ENCODE assay signal across 11 mouse cellular contexts in the genomic region with DNA sequence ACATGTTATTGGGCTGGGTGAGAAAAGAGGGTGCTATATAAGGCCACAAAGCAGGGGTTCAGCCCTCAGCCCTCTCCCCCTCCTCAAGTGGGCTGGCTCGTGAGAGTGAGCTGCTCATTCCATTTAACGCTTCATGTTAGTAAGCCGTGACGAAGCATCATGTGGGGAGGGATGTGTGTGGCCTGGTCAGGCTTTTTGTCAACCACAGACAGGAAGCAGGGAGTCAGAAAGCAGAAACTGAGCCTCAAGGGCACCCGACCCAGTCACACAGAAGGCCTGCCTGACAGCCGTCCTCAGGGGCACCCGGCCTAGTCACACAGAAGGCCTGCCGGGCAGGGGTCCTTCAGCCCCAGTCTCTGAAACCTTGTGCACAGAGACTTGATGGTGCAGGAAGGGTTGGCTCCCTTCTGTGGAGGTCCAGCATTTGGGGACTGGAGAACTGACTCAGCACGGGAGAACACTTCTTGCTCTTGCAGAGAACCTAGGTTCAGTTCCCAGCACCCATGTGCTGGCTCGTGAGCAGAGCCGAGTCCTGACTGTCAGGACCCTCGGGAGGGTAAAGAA. TPM values are rescaled to one million over a fixed set of nuclear protein-coding genes. Genes with fewer than 3 reads are reported as not detected.
DNase-seq lines count a peak whose midpoint lies in the region; ATAC-seq and TF ChIP-seq lines count a peak whose summit lies in the region.
"Had no signal": no experiment of that assay in that cellular context is flagged by ENCODE, and none has a peak within 500 bp of the region (broad histone marks: within the 10 kb centered on the region; RNA-seq: fewer than 3 reads in every experiment).

No protein-coding gene starts in this region.

- no peak for ATAC-seq in embryonic facial prominence, embryonic 13.5 days (ENCODE audit: insufficient number of reproducible peaks, insufficient read depth, low FRiP score, low TSS enrichment, low read depth)
- ATAC-seq in lung, postnatal 0 days: no peak
- no peak for ATAC-seq in erythroblast, adult 5-6 weeks (replicated peaks; ENCODE audit: low FRiP score, poor library complexity, severe bottlenecking)

- H3K9ac ChIP-seq in embryonic facial prominence, embryonic 13.5 days: 0 out of 2 replicates have a peak overlapping the region, but pooled peaks have one; percentile 21
- H3K9ac ChIP-seq in lung, postnatal 0 days (replicated peaks; ENCODE audit: low read depth): no peak overlapping the region
- H3K9ac ChIP-seq: neural tube, embryonic 13.5 days had no signal

- no peaks in the 10 kb centered on the region for H3K9me3 ChIP-seq in embryonic facial prominence, embryonic 13.5 days
- no peaks in the 10 kb centered on the region for H3K9me3 ChIP-seq in embryonic facial prominence, embryonic 10.5 days
- H3K9me3 ChIP-seq in lung, postnatal 0 days (ENCODE audit: low read length): no peaks in the 10 kb centered on the region
- H3K9me3 ChIP-seq: neural tube, embryonic 13.5 days had no signal

- H3K36me3 ChIP-seq in embryonic facial prominence, embryonic 13.5 days: peaks cover 90% of the 10 kb centered on the region
- H3K36me3 ChIP-seq in embryonic facial prominence, embryonic 10.5 days (replicated peaks): peaks cover 94% of the 10 kb centered on the region
- peaks cover 38% of the 10 kb centered on the region for H3K36me3 ChIP-seq in lung, postnatal 0 days (ENCODE audit: insufficient read depth, low read length)

- WGBS in embryonic facial prominence, embryonic 13.5 days: 78% methylated on average over 12 of the region's 12 CpGs
- WGBS in embryonic facial prominence, embryonic 10.5 days: 83% methylated on average over 12 of the region's 12 CpGs
- 72% methylated on average over 12 of the region's 12 CpGs for WGBS in lung, postnatal 0 days

- no peak for TF ChIP-seq EP300 in lung, postnatal 0 days (IDR thresholded peaks at IDR 0.05)

- DNase-seq in embryonic facial prominence, embryonic 10.5 days (ENCODE audit: low spot score): no peak
- DNase-seq in lung, postnatal 0 days (ENCODE audit: low spot score): no peak
- no peak for DNase-seq in lung, postnatal 14 days
- peak; percentile 62 for DNase-seq in induced T-regulatory cell, adult 2 months (ENCODE audit: low read depth)
- DNase-seq in spleen, adult 12 weeks (ENCODE audit: low spot score): peak; percentile 27
- no peak for DNase-seq in urinary bladder, postnatal 10 days (ENCODE audit: low spot score)
- DNase-seq: adrenal gland, postnatal 36 days had no signal

- H3K4me3 ChIP-seq in embryonic facial prominence, embryonic 13.5 days: no peak overlapping the region
- no peak overlapping the region for H3K4me3 ChIP-seq in embryonic facial prominence, embryonic 10.5 days
- H3K4me3 ChIP-seq in lung, postnatal 0 days (ENCODE audit: low read depth, low read length): no peak overlapping the region
- H3K4me3 ChIP-seq: neural tube, embryonic 13.5 days had no signal

- TF ChIP-seq CTCF in lung, postnatal 0 days (IDR thresholded peaks at IDR 0.05): no peak

- no peaks in the 10 kb centered on the region for H3K27me3 ChIP-seq in embryonic facial prominence, embryonic 13.5 days
- no peaks in the 10 kb centered on the region for H3K27me3 ChIP-seq in embryonic facial prominence, embryonic 10.5 days (replicated peaks; ENCODE audit: low read depth, poor library complexity, severe bottlenecking)
- H3K27me3 ChIP-seq in lung, postnatal 0 days (replicated peaks; ENCODE audit: insufficient read depth, low read length): no peaks in the 10 kb centered on the region
- H3K27me3 ChIP-seq: neural tube, embryonic 13.5 days had no signal

- H3K27ac ChIP-seq in embryonic facial prominence, embryonic 13.5 days: no peak overlapping the region
- no peak overlapping the region for H3K27ac ChIP-seq in embryonic facial prominence, embryonic 10.5 days (replicated peaks)
- 0 out of 2 replicates have a peak overlapping the region, but pooled peaks have one; percentile 14 for H3K27ac ChIP-seq in lung, postnatal 0 days (ENCODE audit: low read length)
- H3K27ac ChIP-seq: kidney, postnatal 0 days; neural tube, embryonic 13.5 days had no signal

- H3K4me1 ChIP-seq in embryonic facial prominence, embryonic 13.5 days: no peaks in the 10 kb centered on the region
- H3K4me1 ChIP-seq in embryonic facial prominence, embryonic 10.5 days: peaks cover 10% of the 10 kb centered on the region; the same call in 1 of the 2 replicates
- H3K4me1 ChIP-seq in lung, postnatal 0 days (ENCODE audit: insufficient read depth, low read depth, low read length): no peaks in the 10 kb centered on the region; the same call in none of the 2 replicates

- H3K4me2 ChIP-seq in embryonic facial prominence, embryonic 13.5 days: no peak overlapping the region
- no peak overlapping the region for H3K4me2 ChIP-seq in lung, postnatal 0 days (replicated peaks; ENCODE audit: low read depth, low read length)
- H3K4me2 ChIP-seq: neural tube, embryonic 13.5 days had no signal

RNA-seq across cellular contexts. Expression of a gene that starts 10.6 kb away (rescaled TPM):
- 10.5 and 11.8 TPM in 2 replicates for polyA plus RNA-seq in embryonic facial prominence, embryonic 13.5 days (2015; fragmentation: Nextera tagmentation; extraction: Ambion mirVana)
- 14.0 and 16.0 TPM in 2 replicates for polyA plus RNA-seq in embryonic facial prominence, embryonic 10.5 days (2016; fragmentation: Nextera tagmentation; extraction: Ambion mirVana)
- 1.3 and 1.5 TPM in 2 replicates for polyA plus RNA-seq in lung, postnatal 0 days (2015; fragmentation: Nextera tagmentation; extraction: Ambion mirVana)
- total RNA-seq in erythroblast, adult 5-6 weeks (2015; ENCODE audit: low replicate concordance): 2.1 TPM in 1 of 2 replicates, not detected in the other
- total RNA-seq in erythroblast, adult 5-6 weeks (2017; ENCODE audit: low replicate concordance): not detected in 2 replicates

RNA-seq across cellular contexts. Expression of a gene that starts 31.2 kb away (rescaled TPM):
- polyA plus RNA-seq in embryonic facial prominence, embryonic 13.5 days (2015; fragmentation: Nextera tagmentation; extraction: Ambion mirVana): 122 and 131 TPM in 2 replicates
- polyA plus RNA-seq in embryonic facial prominence, embryonic 10.5 days (2016; fragmentation: Nextera tagmentation; extraction: Ambion mirVana): 90.5 and 98.7 TPM in 2 replicates
- 96.4 and 107 TPM in 2 replicates for polyA plus RNA-seq in lung, postnatal 0 days (2015; fragmentation: Nextera tagmentation; extraction: Ambion mirVana)
- total RNA-seq in erythroblast, adult 5-6 weeks (2015; ENCODE audit: low replicate concordance): 31.8 and 54.8 TPM in 2 replicates
- 28.4 and 129 TPM in 2 replicates for total RNA-seq in erythroblast, adult 5-6 weeks (2017; ENCODE audit: low replicate concordance)

RNA-seq across cellular contexts. Expression of a gene that starts 47.8 kb away (rescaled TPM):
- 596 and 632 TPM in 2 replicates for polyA plus RNA-seq in embryonic facial prominence, embryonic 13.5 days (2015; fragmentation: Nextera tagmentation; extraction: Ambion mirVana)
- polyA plus RNA-seq in embryonic facial prominence, embryonic 10.5 days (2016; fragmentation: Nextera tagmentation; extraction: Ambion mirVana): 481 and 487 TPM in 2 replicates
- 464 and 478 TPM in 2 replicates for polyA plus RNA-seq in lung, postnatal 0 days (2015; fragmentation: Nextera tagmentation; extraction: Ambion mirVana)
- 241 and 306 TPM in 2 replicates for total RNA-seq in erythroblast, adult 5-6 weeks (2015; ENCODE audit: low replicate concordance)
- total RNA-seq in erythroblast, adult 5-6 weeks (2017; ENCODE audit: low replicate concordance): 280 and 382 TPM in 2 replicates

RNA-seq across cellular contexts. Expression of a gene that starts 54.0 kb away (rescaled TPM):
- polyA plus RNA-seq in embryonic facial prominence, embryonic 13.5 days (2015; fragmentation: Nextera tagmentation; extraction: Ambion mirVana): 0.66 and 0.84 TPM in 2 replicates
- polyA plus RNA-seq in embryonic facial prominence, embryonic 10.5 days (2016; fragmentation: Nextera tagmentation; extraction: Ambion mirVana): 0.42 and 0.67 TPM in 2 replicates
- 0.08 and 0.29 TPM in 2 replicates for polyA plus RNA-seq in lung, postnatal 0 days (2015; fragmentation: Nextera tagmentation; extraction: Ambion mirVana)
- not detected in 2 replicates for total RNA-seq in erythroblast, adult 5-6 weeks (2015; ENCODE audit: low replicate concordance)
- total RNA-seq in erythroblast, adult 5-6 weeks (2017; ENCODE audit: low replicate concordance): 0.84 and 0.85 TPM in 2 replicates

RNA-seq across cellular contexts. Expression of a gene that starts 54.3 kb away (rescaled TPM):
- polyA plus RNA-seq in embryonic facial prominence, embryonic 13.5 days (2015; fragmentation: Nextera tagmentation; extraction: Ambion mirVana): 0.62 and 0.84 TPM in 2 replicates
- polyA plus RNA-seq in embryonic facial prominence, embryonic 10.5 days (2016; fragmentation: Nextera tagmentation; extraction: Ambion mirVana): 0.85 and 1.1 TPM in 2 replicates
- polyA plus RNA-seq in lung, postnatal 0 days (2015; fragmentation: Nextera tagmentation; extraction: Ambion mirVana): not detected in 2 replicates
- not detected in 2 replicates for total RNA-seq in erythroblast, adult 5-6 weeks (2015; ENCODE audit: low replicate concordance)
- not detected in 2 replicates for total RNA-seq in erythroblast, adult 5-6 weeks (2017; ENCODE audit: low replicate concordance)
- total RNA-seq: adrenal gland, postnatal 36 days had no signal
- polyA plus RNA-seq: kidney, postnatal 0 days had no signal

Comparison
In these comparisons a context has a peak if more than half of its experiments do, and no peak if none do; other contexts are left out.
1. DNase-seq: peak in induced T-regulatory cell, adult 2 months (single experiment) and spleen, adult 12 weeks (single experiment); none in embryonic facial prominence, embryonic 10.5 days (single experiment), lung, postnatal 0 days (single experiment), lung, postnatal 14 days (single experiment) and urinary bladder, postnatal 10 days (single experiment).